Mouse (Mus musculus) thymus, postnatal 25 days (tissue): ENCODE results near the gene Scgn.

Experiments used
- DNase-seq: peaks from one replicate; pipeline ENCODE4 v3.0.0; 2022

Scgn gene

GRCm38 (mm10) chr13:23990928-23991327 lies at the start of gene Scgn:
Scgn (minus strand) TSS chr13:23991214.
- DNase-seq = peak; percentile 23

- DNase-seq = no peak
These were observed 49.2 kb upstream of the Scgn start for GRCm38 (mm10) chr13:24040221-24040620.

GRCm38 (mm10) chr13:24037502-24037901 lies 46.5 kb upstream of the Scgn start:
- DNase-seq = no peak

GRCm38 (mm10) chr13:24036150-24036549 lies 45.1 kb upstream of the Scgn start:
- no peak for DNase-seq

GRCm38 (mm10) chr13:24027191-24028170 lies 36.5 kb upstream of the Scgn start:
- DNase-seq = no peak

- DNase-seq = no peak
These were observed 27.5 kb upstream of the Scgn start for GRCm38 (mm10) chr13:24018515-24018914.

GRCm38 (mm10) chr13:24005528-24005927 lies 14.5 kb upstream of the Scgn start:
- DNase-seq = no peak

- no peak for DNase-seq
These were observed 10.8 kb upstream of the Scgn start for GRCm38 (mm10) chr13:24001797-24002196.

- no peak for DNase-seq
These were observed 10.1 kb upstream of the Scgn start for GRCm38 (mm10) chr13:24001081-24001480.

GRCm38 (mm10) chr13:23998826-23999225 lies 7.8 kb upstream of the Scgn start:
- DNase-seq = no peak

- no peak for DNase-seq
These were observed 3.7 kb upstream of the Scgn start for GRCm38 (mm10) chr13:23994756-23995155.

- no peak for DNase-seq
These were observed 3.0 kb upstream of the Scgn start for GRCm38 (mm10) chr13:23994024-23994423.

- DNase-seq = no peak
These were observed 563 bp downstream of the Scgn start for GRCm38 (mm10) chr13:23990451-23990850.

- no peak for DNase-seq
These were observed 5.9 kb downstream of the Scgn start for GRCm38 (mm10) chr13:23985130-23985529.

- no peak for DNase-seq
These were observed 18.7 kb downstream of the Scgn start for GRCm38 (mm10) chr13:23972271-23972670.

- DNase-seq = no peak
These were observed 19.1 kb downstream of the Scgn start for GRCm38 (mm10) chr13:23971870-23972269.

GRCm38 (mm10) chr13:23964909-23965308 lies 26.1 kb downstream of the Scgn start:
- no peak for DNase-seq

- DNase-seq = no peak
These were observed 31.2 kb downstream of the Scgn start for GRCm38 (mm10) chr13:23959776-23960175.

GRCm38 (mm10) chr13:23950928-23951327 lies 40.1 kb downstream of the Scgn start:
- DNase-seq = peak; percentile 19

- no peak for DNase-seq
These were observed 41.3 kb downstream of the Scgn start for GRCm38 (mm10) chr13:23949484-23950246.

- no peak for DNase-seq
These were observed 44.8 kb downstream of the Scgn start for GRCm38 (mm10) chr13:23946254-23946653.

GRCm38 (mm10) chr13:23942861-23943260 lies 48.2 kb downstream of the Scgn start:
- no peak for DNase-seq

GRCm38 (mm10) chr13:23940291-23940690 lies 50.7 kb downstream of the Scgn start:
- no peak for DNase-seq

GRCm38 (mm10) chr13:23938699-23939098 lies 52.3 kb downstream of the Scgn start:
- DNase-seq = no peak
